Mouse (Mus musculus) MEL (cell line): Measurements from ENCODE around the gene Ccl6. TPM values are rescaled to one million over a fixed set of nuclear protein-coding genes. Genes with fewer than 3 reads are reported as not detected.

ENCODE experiments used
- DNase-seq: peaks from one replicate; pipeline ENCODE4 v3.0.0; 2011; ENCODE audit warnings: low read depth, low spot score
- H3K27ac ChIP-seq: 2 replicates; pipeline ENCODE4 v1.5.1; 2012; ENCODE audit warnings: low read depth, mild to moderate bottlenecking, control low read depth, low read length, moderate library complexity; ENCODE audit not compliant: control insufficient read depth
- H3K27me3 ChIP-seq, 2 experiments: fragments of 150-350 bp in 1 of 2; sonication (generic) in 1 of 2; 2 replicates each; pipeline ENCODE4 v1.6.1; 2012; ENCODE audit warnings: low read length in 2 of 2, mild to moderate bottlenecking in 2 of 2, improper control_type of control experiment in 1 of 2, moderate library complexity in 1 of 2; ENCODE audit not compliant: insufficient read depth in 2 of 2, control insufficient read depth in 1 of 2
- H3K36me3 ChIP-seq, 2 experiments: 2 replicates each; pipeline ENCODE4 v1.6.1; 2012 to 2014; ENCODE audit warnings: low read length in 2 of 2, improper control_type of control experiment in 1 of 2, inconsistent platforms in 1 of 2, mild to moderate bottlenecking in 1 of 2; ENCODE audit not compliant: insufficient read depth in 2 of 2, control insufficient read depth in 1 of 2
- H3K4me1 ChIP-seq, 2 experiments: fragments of 150-350 bp in 1 of 2; sonication (generic) in 1 of 2; 2 replicates each; pipeline ENCODE4 v1.6.1; 2012; ENCODE audit warnings: low read length in 2 of 2, improper control_type of control experiment in 1 of 2, mild to moderate bottlenecking in 1 of 2; ENCODE audit not compliant: insufficient read depth in 2 of 2, control insufficient read depth in 1 of 2
- H3K4me3 ChIP-seq, 2 experiments: fragments of 150-350 bp in 1 of 2; sonication (generic) in 1 of 2; 2 replicates each; pipeline ENCODE4 v1.5.1; 2012; ENCODE audit warnings: low read depth in 2 of 2, low read length in 2 of 2, mild to moderate bottlenecking in 2 of 2, moderate library complexity in 2 of 2, control low read depth in 1 of 2, improper control_type of control experiment in 1 of 2; ENCODE audit not compliant: control insufficient read depth in 1 of 2, insufficient read depth in 1 of 2
- H3K79me2 ChIP-seq: 2 replicates; pipeline ENCODE4 v1.6.1; 2012; ENCODE audit warnings: mild to moderate bottlenecking, low read length, moderate library complexity; ENCODE audit not compliant: control insufficient read depth, poor library complexity, insufficient read depth
- H3K9ac ChIP-seq: 2 replicates; pipeline ENCODE4 v1.6.1; 2012; ENCODE audit warnings: low read depth, mild to moderate bottlenecking, control low read depth, low read length, moderate library complexity; ENCODE audit not compliant: control insufficient read depth, poor library complexity, severe bottlenecking
- H3K9me3 ChIP-seq: fragments of 150-350 bp; sonication (generic); replicated peaks from 2 replicates; pipeline ENCODE4 v1.6.1; 2012; ENCODE audit warnings: mild to moderate bottlenecking, low read length, improper control_type of control experiment, moderate library complexity; ENCODE audit not compliant: insufficient read depth
- BHLHE40 ChIP-seq: IDR thresholded peaks from 2 replicates; pipeline ENCODE4 v1.6.1; 2012; ENCODE audit warnings: low read depth, mild to moderate bottlenecking, inconsistent platforms, low read length, improper control_type of control experiment, borderline replicate concordance
- CHD2 ChIP-seq: IDR thresholded peaks from 2 replicates; pipeline ENCODE4 v1.6.1; 2011; ENCODE audit warnings: low read length, improper control_type of control experiment
- CTCF ChIP-seq, 3 experiments: IDR thresholded peaks in 2 of 3; conservative IDR thresholded peaks in 1 of 3; 2 replicates each; pipeline ENCODE4 v1.5.1; 2011 to 2012; ENCODE audit warnings: low read length in 3 of 3, low read depth in 2 of 3, mild to moderate bottlenecking in 2 of 3, improper control_type of control experiment in 1 of 3, inconsistent platforms in 1 of 3, mixed read lengths in 1 of 3, moderate library complexity in 1 of 3; ENCODE audit not compliant: control insufficient read depth in 1 of 3, insufficient read depth in 1 of 3, poor library complexity in 1 of 3, severe bottlenecking in 1 of 3
- E2F4 ChIP-seq: IDR thresholded peaks from 2 replicates; pipeline ENCODE4 v1.6.1; 2011; ENCODE audit warnings: low read depth, low read length, improper control_type of control experiment, borderline replicate concordance
- ELF1 ChIP-seq: IDR thresholded peaks from 2 replicates; pipeline ENCODE4 v1.6.1; 2014; ENCODE audit warnings: low read depth, mild to moderate bottlenecking, inconsistent platforms, low read length, improper control_type of control experiment, moderate library complexity
- EP300 ChIP-seq, 2 experiments: IDR thresholded peaks; 2 replicates each; pipeline ENCODE4 v1.6.1; 2011; ENCODE audit warnings: improper control_type of control experiment in 2 of 2, low read length in 2 of 2, low read depth in 1 of 2, mild to moderate bottlenecking in 1 of 2
- ETS1 ChIP-seq: IDR thresholded peaks from 2 replicates; pipeline ENCODE4 v1.6.1; 2012; ENCODE audit warnings: low read depth, mild to moderate bottlenecking, inconsistent platforms, low read length, improper control_type of control experiment, moderate library complexity
- GABPA ChIP-seq: IDR thresholded peaks from 2 replicates; pipeline ENCODE4 v1.6.1; 2012; ENCODE audit warnings: low read depth, mild to moderate bottlenecking, inconsistent platforms, low read length, improper control_type of control experiment, moderate library complexity
- GATA1 ChIP-seq: IDR thresholded peaks from 2 replicates; pipeline ENCODE4 v1.6.1; 2011; ENCODE audit warnings: low read depth, low read length, improper control_type of control experiment
- HCFC1 ChIP-seq: IDR thresholded peaks from 2 replicates; pipeline ENCODE4 v1.6.1; 2012; ENCODE audit warnings: low read depth, mild to moderate bottlenecking, inconsistent platforms, low read length, improper control_type of control experiment, moderate library complexity
- JUND ChIP-seq: IDR thresholded peaks from 2 replicates; pipeline ENCODE4 v1.6.1; 2011; ENCODE audit warnings: low read depth, mild to moderate bottlenecking, improper control_type of control experiment, low read length
- MAFK ChIP-seq: IDR thresholded peaks from 2 replicates; pipeline ENCODE4 v1.6.1; 2011; ENCODE audit warnings: low read depth, mild to moderate bottlenecking, low read length, improper control_type of control experiment, borderline replicate concordance
- MAX ChIP-seq: IDR thresholded peaks from 2 replicates; pipeline ENCODE4 v1.6.1; 2011; ENCODE audit warnings: low read length, improper control_type of control experiment
- MXI1 ChIP-seq: IDR thresholded peaks from 2 replicates; pipeline ENCODE4 v1.6.1; 2011; ENCODE audit warnings: mild to moderate bottlenecking, low read depth, low read length, improper control_type of control experiment
- MYB ChIP-seq: IDR thresholded peaks from 2 replicates; pipeline ENCODE4 v1.6.1; 2011; ENCODE audit warnings: mild to moderate bottlenecking, low read depth, low read length, improper control_type of control experiment
- MYC ChIP-seq: IDR thresholded peaks from 2 replicates; pipeline ENCODE4 v1.6.1; 2011; ENCODE audit warnings: low read depth, mild to moderate bottlenecking, low read length, improper control_type of control experiment, moderate library complexity
- NELFE ChIP-seq: IDR thresholded peaks from 2 replicates; pipeline ENCODE4 v1.6.1; 2011; ENCODE audit warnings: low read depth, low read length, improper control_type of control experiment
- NRF1 ChIP-seq: IDR thresholded peaks from 2 replicates; pipeline ENCODE4 v1.6.1; 2014; ENCODE audit warnings: low read depth, mild to moderate bottlenecking, inconsistent platforms, low read length, improper control_type of control experiment, moderate library complexity; ENCODE audit not compliant: poor library complexity, insufficient read depth, severe bottlenecking
- POLR2A ChIP-seq, 2 experiments: IDR thresholded peaks; 2 replicates each; pipeline ENCODE4 v1.6.1; 2011 to 2012; ENCODE audit warnings: low read length in 2 of 2, mild to moderate bottlenecking in 2 of 2, control low read depth in 1 of 2, improper control_type of control experiment in 1 of 2, low read depth in 1 of 2, moderate library complexity in 1 of 2; ENCODE audit not compliant: control insufficient read depth in 1 of 2, insufficient read depth in 1 of 2, poor library complexity in 1 of 2
- POLR2AphosphoS2 ChIP-seq: IDR thresholded peaks from 2 replicates; pipeline ENCODE4 v1.6.1; 2011; ENCODE audit warnings: low read length, improper control_type of control experiment
- RAD21 ChIP-seq: IDR thresholded peaks from 2 replicates; pipeline ENCODE4 v1.6.1; 2011; ENCODE audit warnings: mild to moderate bottlenecking, low read depth, low read length, improper control_type of control experiment
- RCOR1 ChIP-seq: IDR thresholded peaks from 2 replicates; pipeline ENCODE4 v1.6.1; 2012; ENCODE audit warnings: low read depth, mild to moderate bottlenecking, inconsistent platforms, low read length, improper control_type of control experiment
- SIN3A ChIP-seq: IDR thresholded peaks from 2 replicates; pipeline ENCODE4 v1.6.1; 2012; ENCODE audit warnings: low read length, improper control_type of control experiment, inconsistent platforms
- TBP ChIP-seq: IDR thresholded peaks from 2 replicates; pipeline ENCODE4 v1.8.0; 2011; ENCODE audit warnings: low read depth, low read length, improper control_type of control experiment
- UBTF ChIP-seq: IDR thresholded peaks from 2 replicates; pipeline ENCODE4 v1.6.1; 2012; ENCODE audit warnings: low read depth, mild to moderate bottlenecking, inconsistent platforms, low read length, improper control_type of control experiment, moderate library complexity, borderline replicate concordance; ENCODE audit not compliant: insufficient read depth
- USF1 ChIP-seq: IDR thresholded peaks from 2 replicates; pipeline ENCODE4 v1.6.1; 2014; ENCODE audit warnings: low read depth, mild to moderate bottlenecking, inconsistent platforms, low read length, improper control_type of control experiment, moderate library complexity
- USF2 ChIP-seq, 2 experiments: IDR thresholded peaks; 2 replicates each; pipeline ENCODE4 v1.6.1; 2011 to 2012; ENCODE audit warnings: improper control_type of control experiment in 2 of 2, low read length in 2 of 2, borderline replicate concordance in 1 of 2, inconsistent platforms in 1 of 2, low read depth in 1 of 2, mild to moderate bottlenecking in 1 of 2; ENCODE audit not compliant: insufficient read depth in 1 of 2
- ZC3H11A ChIP-seq: IDR thresholded peaks from 2 replicates; pipeline ENCODE4 v1.6.1; 2012; ENCODE audit warnings: low read depth, mild to moderate bottlenecking, inconsistent platforms, low read length, improper control_type of control experiment
- ZMIZ1 ChIP-seq: IDR thresholded peaks from 2 replicates; pipeline ENCODE4 v1.6.1; 2012; ENCODE audit warnings: low read depth, mild to moderate bottlenecking, inconsistent platforms, low read length, improper control_type of control experiment, moderate library complexity
- polyA plus RNA-seq, 2 experiments: library from polyadenylated mRNA; stranded (reverse) in 1 of 2; unstranded in 1 of 2; fragments of >175 nt in 1 of 2; fragments of >200 nt in 1 of 2; gene quantifications; 2 replicates each; pipeline versions ENCODE4 v1.2.1 to v1.2.4; 2012; ENCODE audit warnings: low replicate concordance in 2 of 2, low read depth in 1 of 2; ENCODE audit not compliant: insufficient read length in 2 of 2, insufficient read depth in 1 of 2, missing spikeins in 1 of 2
- total RNA-seq: library from RNA; depleted of rRNA; stranded (reverse); fragments of 300-350 nt; gene quantifications from 2 replicates; pipeline ENCODE4 v1.2.3, GENCODE M21; 2012

Gene Ccl6
- total and polyA plus RNA-seq, 3 experiments = not detected

GRCm38 (mm10) chr11:83572223-83572622 lies 20.7 kb downstream of the Ccl6 start (continued):
- TF ChIP-seq BHLHE40 (peak; percentile 55; the same call in 1 of the 2 replicates), ETS1 (peak; percentile 93), POLR2A (IDR thresholded peaks at IDR 0.05; ENCODE audit: control insufficient read depth in 1 of 2, insufficient read depth in 1 of 2, low read depth in 1 of 2, low read length in 2 of 2, poor library complexity in 1 of 2) (no peak; a peak in 1 of 4 replicates), USF1 (no peak), RCOR1 (peak; percentile 93), MAX (peak; percentile 66), UBTF (no peak), ELF1 (peak; percentile 36; the same call in 1 of the 2 replicates), GABPA (no peak), POLR2AphosphoS2 (no peak), MYB (peak; percentile 68), HCFC1 (peak; percentile 60), ZMIZ1 (peak; percentile 73; the same call in 1 of the 2 replicates), ZC3H11A (no peak), MXI1 (no peak; the same call in 1 of the 2 replicates), USF2 (IDR thresholded peaks at IDR 0.05; ENCODE audit: borderline replicate concordance in 1 of 2, insufficient read depth in 1 of 2, low read depth in 1 of 2, low read length in 2 of 2) (no peak)
- TF ChIP-seq, all 39 proteins: peak for 23

GRCm38 (mm10) chr11:83570189-83570588 lies 22.7 kb downstream of the Ccl6 start:
- Histone ChIP-seq H3K27ac (peak overlapping the region; percentile 74), H3K9ac (peak overlapping the region; percentile 4; the same call in 1 of the 2 replicates), H3K9me3 (no peaks in the 10 kb centered on the region), H3K79me2 (no peaks in the 10 kb centered on the region), H3K4me3 (peak overlapping the region in 1 of 2 experiments; percentile 24; a peak in 3 of 4 replicates), H3K4me1 (peaks cover 38 to 42% of the 10 kb centered on the region in 2 experiments), H3K36me3 (peaks cover 0 to 48% of the 10 kb centered on the region in 2 experiments; a peak in 2 of 4 replicates), H3K27me3 (no peaks in the 10 kb centered on the region)
- peak; percentile 87 for DNase-seq
- no peak for TF ChIP-seq GABPA
- TF ChIP-seq ETS1 = peak; percentile 28; the same call in 1 of the 2 replicates
- TF ChIP-seq MYB = peak; percentile 95
- peak; percentile 62 for TF ChIP-seq MAX
- no peak for TF ChIP-seq CTCF (IDR thresholded peaks at IDR 0.05 in 2 of 3, conservative IDR thresholded peaks at IDR 0.05 in 1 of 3; ENCODE audit: control insufficient read depth in 1 of 3, insufficient read depth in 1 of 3, low read depth in 2 of 3, low read length in 3 of 3, poor library complexity in 1 of 3, severe bottlenecking in 1 of 3)
- TF ChIP-seq GATA1 = no peak
- 0 out of 2 replicates have a peak, but pooled peaks have one; percentile 17 for TF ChIP-seq JUND
- no peak for TF ChIP-seq MAFK
- peak; percentile 77 for TF ChIP-seq SIN3A
- TF ChIP-seq ZC3H11A = no peak
- peak; percentile 82 to 86 for TF ChIP-seq EP300 (IDR thresholded peaks at IDR 0.05; ENCODE audit: low read depth in 1 of 2, low read length in 2 of 2)
- 0 out of 4 replicates have a peak, but pooled peaks of 1 of the 2 experiments have one; percentile 12 for TF ChIP-seq POLR2A (IDR thresholded peaks at IDR 0.05; ENCODE audit: control insufficient read depth in 1 of 2, insufficient read depth in 1 of 2, low read depth in 1 of 2, low read length in 2 of 2, poor library complexity in 1 of 2)
- TF ChIP-seq POLR2AphosphoS2 = no peak
- peak; percentile 66; the same call in 1 of the 2 replicates for TF ChIP-seq MXI1
- TF ChIP-seq MYC = peak; percentile 89
- TF ChIP-seq USF2 (IDR thresholded peaks at IDR 0.05; ENCODE audit: borderline replicate concordance in 1 of 2, insufficient read depth in 1 of 2, low read depth in 1 of 2, low read length in 2 of 2) = no peak
- TF ChIP-seq ELF1 = 0 out of 2 replicates have a peak, but pooled peaks have one; percentile 31
- TF ChIP-seq NELFE = no peak
- 0 out of 2 replicates have a peak, but pooled peaks have one; percentile 37 for TF ChIP-seq HCFC1
- no peak for TF ChIP-seq E2F4
- no peak for TF ChIP-seq RAD21
- peak; percentile 58; the same call in 1 of the 2 replicates for TF ChIP-seq TBP
- no peak for TF ChIP-seq CHD2
- no peak for TF ChIP-seq NRF1
